Mouse (Mus musculus): ENCODE data around the gene Slc20a1. TPM values are rescaled to one million over a fixed set of nuclear protein-coding genes. Genes with fewer than 3 reads are reported as not detected.

Slc20a1 gene
- polyA plus RNA-seq, 1 experiment: 5.6 TPM

DNA sequence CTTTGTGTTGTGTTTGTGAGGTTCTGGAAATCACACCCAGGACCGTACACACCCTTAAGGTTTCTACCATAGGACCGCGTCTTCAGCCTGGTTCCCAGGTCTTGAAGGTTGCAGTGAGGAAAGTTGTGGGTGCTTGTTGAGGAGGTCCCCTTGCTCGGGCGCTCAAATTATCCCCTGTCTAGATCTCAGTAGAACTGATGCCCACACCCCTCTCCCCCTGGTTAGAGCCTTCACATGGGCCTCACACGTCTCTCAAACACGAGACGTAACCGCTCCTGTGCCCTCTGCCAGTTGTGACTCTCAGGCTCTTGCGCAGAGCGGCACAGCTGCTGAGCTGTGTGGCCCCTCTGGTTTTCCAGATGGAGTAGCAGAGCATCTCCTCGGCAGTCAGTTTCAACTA lies 48.4 kb downstream of the Slc20a1 start:
- no peaks in the 10 kb centered on the region for H3K4me1 ChIP-seq (ENCODE audit: control insufficient read depth, insufficient read depth, insufficient read length, low read length)
- no peak overlapping the region for H3K27ac ChIP-seq (replicated peaks; ENCODE audit: low read depth, low read length)
- H3K4me3 ChIP-seq (ENCODE audit: insufficient read depth, low read depth, low read length): no peak overlapping the region

DNA sequence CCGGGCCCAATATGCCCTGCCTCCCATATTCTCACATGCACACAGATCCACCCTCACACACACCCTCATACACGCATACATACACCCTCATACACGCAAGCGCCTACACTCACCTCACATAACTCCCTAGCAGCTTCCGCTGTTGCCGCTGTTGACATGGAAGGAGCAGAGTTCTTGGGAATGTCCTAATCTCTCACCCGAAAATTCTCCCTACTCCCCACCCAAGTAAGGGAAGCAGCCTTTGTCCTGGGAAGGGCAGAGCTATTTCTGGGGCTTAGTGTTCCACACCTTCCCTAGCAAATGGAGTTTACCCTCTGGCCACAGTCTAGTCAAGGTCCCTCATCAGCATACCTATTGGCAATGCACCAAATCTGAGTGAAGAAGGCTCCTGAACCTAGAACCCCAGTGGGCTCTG lies 49.1 kb downstream of the Slc20a1 start:
- no peak overlapping the region for H3K4me3 ChIP-seq (ENCODE audit: insufficient read depth, low read depth, low read length)
- H3K4me1 ChIP-seq (ENCODE audit: control insufficient read depth, insufficient read depth, insufficient read length, low read length): no peaks in the 10 kb centered on the region
- no peak overlapping the region for H3K27ac ChIP-seq (replicated peaks; ENCODE audit: low read depth, low read length)

DNA sequence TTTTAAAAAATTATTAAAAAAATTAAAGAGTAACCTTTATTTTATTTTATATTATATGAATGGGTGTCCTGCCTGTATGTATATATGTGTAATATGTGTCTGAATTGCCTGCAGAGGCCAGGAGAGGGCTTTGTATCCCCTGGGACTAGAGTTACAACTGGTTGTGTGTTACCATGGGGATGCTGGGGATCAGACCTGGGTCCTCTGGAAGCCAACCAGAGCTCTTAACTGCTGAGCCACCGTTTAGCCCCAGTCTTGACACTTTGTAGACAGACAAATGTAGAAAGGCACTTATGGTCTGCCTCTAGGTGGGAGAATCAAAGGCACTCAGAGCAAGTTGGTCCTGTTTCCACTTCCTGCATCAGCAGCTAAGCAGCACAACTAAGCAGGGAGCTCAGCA lies 50.8 kb downstream of the Slc20a1 start:
- Histone ChIP-seq H3K27ac (replicated peaks; ENCODE audit: low read depth, low read length) (no peak overlapping the region), H3K4me1 (ENCODE audit: control insufficient read depth, insufficient read depth, insufficient read length, low read length) (no peaks in the 10 kb centered on the region), H3K4me3 (ENCODE audit: insufficient read depth, low read depth, low read length) (no peak overlapping the region)

DNA sequence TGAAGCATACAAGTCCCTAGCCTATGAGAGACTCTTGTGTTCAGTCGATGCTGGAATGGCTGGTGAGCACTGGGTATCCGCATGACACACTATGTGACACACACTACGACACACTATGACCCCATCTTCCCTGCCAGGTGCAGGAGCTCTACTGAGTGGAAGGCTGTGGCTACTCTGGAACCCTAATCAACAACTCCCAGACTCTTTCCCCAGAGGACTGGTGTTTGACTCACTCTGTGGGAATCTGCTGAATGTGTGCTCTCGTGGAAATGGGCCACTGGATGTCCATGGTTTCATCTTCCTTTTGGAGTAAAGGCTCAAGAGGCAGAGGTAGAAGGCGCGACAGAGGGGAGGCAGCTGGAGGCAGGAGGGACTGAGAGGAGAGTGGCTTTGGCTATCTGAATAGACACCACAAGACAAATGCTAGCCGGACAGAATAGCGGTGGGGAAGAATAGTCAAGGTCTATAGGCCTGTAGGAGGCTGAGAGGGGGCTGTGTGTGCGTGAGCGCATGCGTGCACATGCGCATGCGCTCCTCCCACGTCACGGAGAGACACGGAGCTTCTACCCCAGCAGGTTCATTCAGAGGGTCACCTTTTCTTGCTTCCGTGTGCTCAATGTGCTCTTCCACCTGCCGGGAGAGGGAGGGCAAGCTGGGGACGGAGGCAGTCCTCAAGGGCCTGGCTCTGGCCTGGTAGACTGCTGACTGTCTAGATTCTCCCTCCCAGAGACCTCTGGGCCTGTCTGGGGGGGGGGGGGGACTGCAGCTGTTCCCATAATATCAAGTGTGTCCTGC lies 54.5 kb downstream of the Slc20a1 start:
- Histone ChIP-seq H3K4me1 (ENCODE audit: control insufficient read depth, insufficient read depth, insufficient read length, low read length) (no peaks in the 10 kb centered on the region), H3K4me3 (ENCODE audit: insufficient read depth, low read depth, low read length) (no peak overlapping the region), H3K27ac (replicated peaks; ENCODE audit: low read depth, low read length) (no peak overlapping the region)

DNA sequence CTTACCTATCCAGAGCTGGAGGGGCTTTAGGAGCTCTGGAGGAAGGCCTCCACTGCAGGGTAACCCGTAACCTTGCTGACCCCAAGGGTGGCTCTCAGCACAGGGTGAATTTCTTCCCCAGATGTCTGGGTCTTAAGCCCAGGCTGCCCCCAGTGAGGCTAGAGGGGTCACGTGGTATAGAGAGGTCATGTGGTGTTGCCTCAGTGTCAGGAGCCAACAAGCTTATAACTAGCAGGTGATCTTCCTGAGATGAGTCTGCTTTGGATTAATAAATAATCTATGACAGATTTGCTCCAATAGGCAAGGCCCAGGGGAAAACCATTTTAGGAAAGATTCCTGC lies 55.0 kb downstream of the Slc20a1 start:
- no peaks in the 10 kb centered on the region for H3K4me1 ChIP-seq (ENCODE audit: control insufficient read depth, insufficient read depth, insufficient read length, low read length)
- H3K27ac ChIP-seq (replicated peaks; ENCODE audit: low read depth, low read length): no peak overlapping the region
- no peak overlapping the region for H3K4me3 ChIP-seq (ENCODE audit: insufficient read depth, low read depth, low read length)

DNA sequence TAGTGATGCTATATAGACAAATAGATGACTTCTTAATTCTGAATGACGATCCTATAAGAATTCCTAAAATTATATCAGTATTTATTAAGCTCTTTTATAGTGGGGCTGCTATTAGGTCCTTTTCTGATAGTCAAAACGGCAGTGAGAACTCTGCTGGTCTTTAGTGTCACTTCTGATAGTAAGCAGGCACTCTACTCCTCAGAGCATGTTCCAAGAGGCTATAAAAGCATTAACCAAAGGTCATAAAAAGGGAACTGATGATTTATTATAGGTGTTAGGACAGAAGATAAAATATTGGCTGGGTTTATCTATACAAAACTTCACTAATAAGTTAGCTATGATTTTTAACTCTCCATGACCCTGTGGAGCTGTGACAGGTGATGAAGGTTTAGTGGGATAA lies 55.5 kb downstream of the Slc20a1 start:
- Histone ChIP-seq H3K27ac (replicated peaks; ENCODE audit: low read depth, low read length) (no peak overlapping the region), H3K4me1 (ENCODE audit: control insufficient read depth, insufficient read depth, insufficient read length, low read length) (no peaks in the 10 kb centered on the region)

DNA sequence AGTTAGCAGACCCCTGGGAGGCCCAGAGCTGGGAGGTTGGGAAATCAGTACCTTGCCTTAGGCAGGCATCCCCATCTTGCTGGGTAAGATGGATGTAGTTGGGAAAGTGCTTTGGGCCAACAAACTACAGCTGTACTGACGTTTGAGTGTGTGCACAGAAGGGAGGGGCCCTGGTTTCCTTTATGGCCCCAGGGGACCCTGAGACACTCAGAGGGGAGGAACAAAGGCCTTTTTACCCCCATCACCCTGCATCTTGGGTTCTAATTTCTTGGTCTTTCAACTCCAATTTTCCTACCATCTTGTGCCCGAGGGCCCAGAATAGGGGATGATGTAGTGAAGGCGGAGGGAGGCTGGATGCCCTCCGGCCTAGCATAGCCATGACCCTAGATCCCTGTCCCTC lies 57.4 kb downstream of the Slc20a1 start:
- H3K27ac ChIP-seq (replicated peaks; ENCODE audit: low read depth, low read length): no peak overlapping the region
- H3K4me1 ChIP-seq (ENCODE audit: control insufficient read depth, insufficient read depth, insufficient read length, low read length): no peaks in the 10 kb centered on the region
- no peak overlapping the region for H3K4me3 ChIP-seq (ENCODE audit: insufficient read depth, low read depth, low read length)

More for the DNA sequence above, 55.5 kb downstream of the Slc20a1 start:
- no peak overlapping the region for H3K4me3 ChIP-seq (ENCODE audit: insufficient read depth, low read depth, low read length)

DNA sequence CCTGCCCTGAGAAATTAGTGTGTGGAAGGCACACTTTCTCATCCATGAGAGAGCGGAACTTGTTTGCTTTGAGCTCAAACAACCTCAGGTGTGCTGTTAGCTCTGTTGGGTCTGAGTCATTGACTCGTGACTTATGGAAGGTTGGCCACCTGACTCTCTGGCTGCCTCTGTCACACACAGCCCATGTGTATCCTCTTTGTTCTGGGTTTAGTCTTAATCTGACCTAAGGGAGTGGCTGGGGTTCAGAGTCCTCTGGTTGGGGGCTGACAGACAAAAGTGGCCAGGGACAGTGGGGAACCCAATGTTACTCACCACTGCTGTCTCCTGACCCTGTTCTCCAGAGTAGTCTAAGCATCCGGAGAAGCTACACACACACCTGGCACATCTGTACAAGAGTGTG lies 59.5 kb downstream of the Slc20a1 start:
- H3K4me1 ChIP-seq (ENCODE audit: control insufficient read depth, insufficient read depth, insufficient read length, low read length): no peaks in the 10 kb centered on the region
- no peak overlapping the region for H3K27ac ChIP-seq (replicated peaks; ENCODE audit: low read depth, low read length)
- no peak overlapping the region for H3K4me3 ChIP-seq (ENCODE audit: insufficient read depth, low read depth, low read length)

DNA sequence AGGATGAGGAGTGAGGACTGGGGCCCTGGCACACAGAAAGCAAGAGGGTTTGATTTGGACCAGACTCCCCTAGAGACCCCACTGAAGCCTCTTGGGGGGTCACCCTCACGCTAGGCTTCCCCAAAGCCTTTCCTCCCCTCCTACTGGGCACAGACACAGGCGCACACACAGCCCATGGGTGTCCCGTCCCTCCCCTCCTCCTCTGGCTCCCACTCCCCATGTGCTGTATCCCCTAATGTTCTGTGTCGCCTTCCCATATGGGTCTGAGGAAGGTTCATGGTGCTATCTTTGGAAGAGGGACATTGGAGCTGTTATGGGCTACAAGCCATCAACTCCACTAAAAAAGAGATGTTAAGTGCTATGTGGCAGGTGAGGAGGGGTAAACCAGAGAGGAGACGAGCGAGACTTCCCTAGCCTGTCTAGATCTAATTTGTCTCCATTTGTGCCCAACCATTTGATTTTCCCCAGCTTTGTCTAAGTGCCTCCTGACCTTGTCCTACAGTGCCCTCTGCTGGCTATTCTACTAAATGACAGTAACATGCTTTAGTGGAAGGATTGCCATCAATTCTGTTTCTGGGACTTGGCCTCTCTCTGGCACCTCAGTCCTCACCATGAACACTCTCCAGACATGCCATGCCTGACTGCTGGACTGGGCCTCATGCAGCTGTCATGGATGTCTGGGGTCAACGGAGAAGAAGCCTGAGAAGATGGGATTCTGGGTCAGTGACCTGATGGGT lies 60.1 kb downstream of the Slc20a1 start:
- H3K27ac ChIP-seq (replicated peaks; ENCODE audit: low read depth, low read length): no peak overlapping the region
- no peak overlapping the region for H3K4me3 ChIP-seq (ENCODE audit: insufficient read depth, low read depth, low read length)
- no peaks in the 10 kb centered on the region for H3K4me1 ChIP-seq (ENCODE audit: control insufficient read depth, insufficient read depth, insufficient read length, low read length)

DNA sequence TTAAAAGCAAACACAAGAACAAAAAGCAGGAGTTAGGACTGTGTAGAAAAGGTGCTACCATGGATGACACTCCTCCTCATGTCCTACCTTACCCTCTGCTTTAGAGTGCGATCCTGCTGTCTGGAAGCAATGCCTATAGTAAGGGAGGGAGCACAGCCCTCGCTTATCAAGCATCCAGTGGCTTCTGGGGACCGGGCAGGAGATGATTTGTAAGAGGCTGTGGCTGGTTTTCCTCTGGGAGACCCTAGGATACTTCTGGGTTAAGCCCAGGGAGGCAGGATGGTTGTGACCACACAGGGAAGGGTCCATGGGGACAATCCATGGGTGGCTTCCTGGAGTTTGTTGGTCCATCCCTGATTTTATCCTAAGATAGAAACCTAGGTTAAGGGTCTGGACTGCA lies 62.1 kb downstream of the Slc20a1 start:
- no peak overlapping the region for H3K27ac ChIP-seq (replicated peaks; ENCODE audit: low read depth, low read length)
- H3K4me3 ChIP-seq (ENCODE audit: insufficient read depth, low read depth, low read length): no peak overlapping the region
- H3K4me1 ChIP-seq (ENCODE audit: control insufficient read depth, insufficient read depth, insufficient read length, low read length): no peaks in the 10 kb centered on the region

Other genes starting within 250 kb of the Slc20a1 start
- gene Zc3h6, start 231.4 kb upstream of the Slc20a1 start, polyA plus RNA-seq (2012; ENCODE audit: insufficient read depth, insufficient read length, missing spikeins): 3.1 and 4.1 TPM in 2 replicates
- gene Gm10762, start 231.0 kb upstream of the Slc20a1 start, polyA plus RNA-seq (2012; ENCODE audit: insufficient read depth, insufficient read length, missing spikeins): 13.5 and 22.9 TPM in 2 replicates
- gene Vinac1, start 150.6 kb upstream of the Slc20a1 start, polyA plus RNA-seq (2012; ENCODE audit: insufficient read depth, insufficient read length, missing spikeins): 0.25 TPM in 1 of 2 replicates, not detected in the other
- 11.6 and 14.0 TPM in 2 replicates for gene Ttl, start 132.8 kb upstream of the Slc20a1 start, polyA plus RNA-seq (2012; ENCODE audit: insufficient read depth, insufficient read length, missing spikeins)
- 2.7 and 3.5 TPM in 2 replicates for gene Polr1b, start 97.8 kb upstream of the Slc20a1 start, polyA plus RNA-seq (2012; ENCODE audit: insufficient read depth, insufficient read length, missing spikeins)
- gene Chchd5, start 69.1 kb upstream of the Slc20a1 start, polyA plus RNA-seq (2012; ENCODE audit: insufficient read depth, insufficient read length, missing spikeins): 19.6 and 20.1 TPM in 2 replicates
- gene Ckap2l, start 98.4 kb downstream of the Slc20a1 start, polyA plus RNA-seq (2012; ENCODE audit: insufficient read depth, insufficient read length, missing spikeins): 0.38 TPM in 1 of 2 replicates, not detected in the other
- gene Il1a, start 111.2 kb downstream of the Slc20a1 start, polyA plus RNA-seq (2012; ENCODE audit: insufficient read depth, insufficient read length, missing spikeins): not detected in 2 replicates
- gene Il1b, start 172.4 kb downstream of the Slc20a1 start, polyA plus RNA-seq (2012; ENCODE audit: insufficient read depth, insufficient read length, missing spikeins): 1.7 and 9.4 TPM in 2 replicates